Mouse (Mus musculus) ovary, adult 10 weeks (tissue): ENCODE results near the gene Cntnap3. TPM values are rescaled to one million over a fixed set of nuclear protein-coding genes. Genes with fewer than 3 reads are reported as not detected.

Experiments
- polyA plus RNA-seq: library from polyadenylated mRNA; stranded (reverse); fragments of 350-450 nt; fragmentation: Illumina TruSeq; extraction: RNeasy Lipid Tissue Mini Kit (QIAGEN cat#74804); gene quantifications from one replicate; pipeline ENCODE4 v1.2.3, GENCODE M21; 2014

Cntnap3 gene
- 0.74 TPM for polyA plus RNA-seq

DNA sequence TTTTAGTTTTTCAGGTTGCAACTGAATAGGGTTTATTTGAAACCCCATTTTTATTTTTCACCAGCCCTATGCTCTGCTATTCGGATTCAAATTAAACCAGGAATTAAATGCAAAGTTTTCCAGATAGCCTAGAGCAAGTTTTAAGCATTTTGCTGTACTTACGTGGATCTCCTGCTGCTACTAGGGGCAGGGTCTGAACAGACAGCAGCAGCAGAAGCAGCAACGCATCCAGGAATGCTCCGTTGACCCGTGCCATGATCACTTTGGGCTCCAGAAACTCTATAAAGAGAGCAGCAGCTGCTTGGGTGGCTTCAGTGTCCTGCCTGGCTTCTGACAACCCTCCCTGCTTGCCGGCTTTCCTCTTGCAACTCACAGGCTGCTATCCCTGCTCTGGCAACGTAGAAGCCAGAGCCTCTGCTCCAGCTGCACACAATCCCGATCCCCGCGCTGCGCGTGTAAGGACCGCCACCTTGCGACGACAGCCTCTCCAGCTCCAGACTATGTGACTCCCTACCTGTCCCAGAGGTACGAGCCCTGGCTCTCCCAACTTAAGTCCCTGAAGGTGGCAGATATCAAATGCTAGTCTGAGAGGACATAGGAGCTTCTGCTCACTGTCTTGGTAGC, at the start of gene Cntnap3:
Gene Cntnap3, minus strand, starts transcription at position 371 of the 624 bp plus-strand sequence.

GRCm38 (mm10) chr13:64917191-64917590, 13.4 kb upstream of the Cntnap3 start, which contains the start of gene Spata31:
Spata31 (plus strand) TSS chr13:64917406.

Other genes with a start within 250 kb of the Cntnap3 start
- gene Spata31, start 13.5 kb upstream of the Cntnap3 start, polyA plus RNA-seq: not detected
- not detected for gene Spata31d1c, start 129.1 kb upstream of the Cntnap3 start, polyA plus RNA-seq
- not detected for gene Prss47, start 148.8 kb upstream of the Cntnap3 start, polyA plus RNA-seq
- 116 TPM for gene Mfsd14b, start 209.0 kb upstream of the Cntnap3 start, polyA plus RNA-seq
- gene Olfr465-ps1, start 234.1 kb upstream of the Cntnap3 start, polyA plus RNA-seq: not detected
- not detected for gene Olfr466, start 246.3 kb upstream of the Cntnap3 start, polyA plus RNA-seq